Mouse (Mus musculus) CD8-positive naive resting alpha-beta T cell, adult 57 days (primary cell): ENCODE measurements around the gene S100a10. TPM values are rescaled to one million over a fixed set of nuclear protein-coding genes. Genes with fewer than 3 reads are reported as not detected.

ENCODE experiments used
- total RNA-seq: library from RNA; stranded (reverse); gene quantifications from one replicate; pipeline ENCODE4 v1.2.4, GENCODE M21; 2023

Gene S100a10
- total RNA-seq: 253 TPM

GRCm38 (mm10) chr3:93554981-93555877 is at the start of gene S100a10:
S100a10 (plus strand) TSS chr3:93555080.

GRCm38 (mm10) chr3:93520330-93521193 is 34.3 kb upstream of the S100a10 start, which contains the start of gene S100a11:
S100a11 (plus strand) TSS chr3:93520488.

Other genes with a start within 250 kb of the S100a10 start
- gene Hrnr, start 235.3 kb upstream of the S100a10 start, total RNA-seq: not detected
- gene Rptn, start 161.4 kb upstream of the S100a10 start, total RNA-seq: not detected
- gene Tchh, start 112.8 kb upstream of the S100a10 start, total RNA-seq: not detected
- not detected for gene Tchhl1, start 86.3 kb upstream of the S100a10 start, total RNA-seq
- 196 TPM for gene S100a11, start 34.6 kb upstream of the S100a10 start, total RNA-seq
- gene Tdpoz2, start 97.6 kb downstream of the S100a10 start, total RNA-seq: not detected
- gene Tdpoz1, start 121.2 kb downstream of the S100a10 start, total RNA-seq: not detected
- gene Gm37596, start 138.0 kb downstream of the S100a10 start, total RNA-seq: not detected
- not detected for gene Gm5773, start 217.9 kb downstream of the S100a10 start, total RNA-seq
- not detected for gene Tdpoz4, start 241.3 kb downstream of the S100a10 start, total RNA-seq